Mouse (Mus musculus) C2C12 (cell line): ENCODE data around the gene Rbm14.

Experiments used
- CEBPB ChIP-seq: IDR thresholded peaks from one replicate; pipeline ENCODE4 v1.6.1; 2011; ENCODE audit warnings: low read depth, mild to moderate bottlenecking, control low read depth, moderate library complexity
- CTCF ChIP-seq: IDR thresholded peaks from one replicate; pipeline ENCODE4 v1.5.1; 2011; ENCODE audit not compliant: control insufficient read depth, insufficient read depth, insufficient read length
- FOSL1 ChIP-seq: IDR thresholded peaks from one replicate; pipeline ENCODE4 v1.8.0; 2011; ENCODE audit warnings: mild to moderate bottlenecking, low read length; ENCODE audit not compliant: poor library complexity, insufficient read depth, severe bottlenecking
- MAX ChIP-seq: IDR thresholded peaks from one replicate; pipeline ENCODE4 v1.6.1; 2011; ENCODE audit warnings: mild to moderate bottlenecking, control low read depth
- MYOD1 ChIP-seq: IDR thresholded peaks from one replicate; pipeline ENCODE4 v1.6.1; 2011; ENCODE audit warnings: low read depth; ENCODE audit not compliant: control insufficient read depth, insufficient read length
- MYOG ChIP-seq: IDR thresholded peaks from one replicate; pipeline ENCODE4 v1.6.1; 2011; ENCODE audit not compliant: control insufficient read depth, insufficient read length; ENCODE audit errors: extremely low read depth
- USF1 ChIP-seq: IDR thresholded peaks from one replicate; pipeline ENCODE4 v1.6.1; 2011; ENCODE audit warnings: low read depth, mild to moderate bottlenecking, control low read depth, moderate library complexity

GRCm38 (mm10) chr19:4797846-4798245, 13.6 kb downstream of the Rbm14 start:
- TF ChIP-seq CTCF = no peak
- no peak for TF ChIP-seq FOSL1
- TF ChIP-seq MAX = no peak
- TF ChIP-seq MYOG = no peak
- TF ChIP-seq USF1 = no peak
- no peak for TF ChIP-seq CEBPB
- TF ChIP-seq MYOD1 = no peak
